Mouse (Mus musculus): ENCODE data around the gene Alx3. TPM values are rescaled to one million over a fixed set of nuclear protein-coding genes. Genes with fewer than 3 reads are reported as not detected.

Alx3 gene
- 0.28 TPM in 1 of 2 replicates, not detected in the other for polyA plus RNA-seq (2015; fragmentation: Nextera tagmentation; extraction: Ambion mirVana)

- under 1% methylated on average over 14 of the region's 46 CpGs for WGBS
- H3K27ac ChIP-seq (ENCODE audit: low read length), result no peak within 1 kb of the TSS
- peak within 1 kb of the TSS; percentile 40 for H3K4me3 ChIP-seq (ENCODE audit: low read length)
- 0 out of 2 replicates have a peak within 1 kb of the TSS, but pooled peaks have one; percentile 23 for H3K9ac ChIP-seq (ENCODE audit: low read length)
- H3K27me3 ChIP-seq (ENCODE audit: control insufficient read depth, insufficient read depth, low read depth, low read length), result peaks cover 81% of the 10 kb centered on the region
- no peaks in the 10 kb centered on the region for H3K36me3 ChIP-seq (ENCODE audit: control insufficient read depth, insufficient read depth, low read length)
- H3K9me3 ChIP-seq (ENCODE audit: control insufficient read depth, low read length), result no peaks in the 10 kb centered on the region
- ATAC-seq (ENCODE audit: low read depth), result peak; percentile 51
- H3K4me1 ChIP-seq (replicated peaks; ENCODE audit: control insufficient read depth, insufficient read depth, low read length), result peaks cover 12% of the 10 kb centered on the region; the same call in 1 of the 2 replicates
- peak within 1 kb of the TSS; percentile 58 for H3K4me2 ChIP-seq (ENCODE audit: low read depth, low read length)
These were observed at the start of gene Alx3 for GRCm38 (mm10) chr3:107594662-107595263. Alx3 (plus strand) TSS chr3:107595031.

DNA sequence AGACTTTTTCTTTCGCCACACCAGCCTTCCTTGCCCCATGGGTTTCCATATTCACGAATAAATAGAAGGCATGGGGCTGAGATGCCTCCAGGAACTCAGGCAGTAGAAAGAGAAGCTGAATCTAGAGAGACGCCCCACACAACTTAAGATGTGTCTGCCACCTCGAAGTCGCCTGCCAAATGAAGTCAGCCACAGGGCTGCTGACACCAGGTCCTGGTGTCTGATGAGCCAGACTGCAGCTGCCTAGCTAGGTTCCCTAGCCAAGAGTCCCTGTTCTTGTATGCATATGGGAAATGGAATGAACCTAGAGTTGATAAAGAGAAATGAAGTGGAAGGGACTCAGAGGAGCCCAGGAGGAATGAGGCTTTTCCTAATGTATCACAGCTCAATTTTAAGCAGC, 49.6 kb upstream of the Alx3 start:
- H3K27me3 ChIP-seq (ENCODE audit: control insufficient read depth, insufficient read depth, low read depth, low read length), result no peaks in the 10 kb centered on the region; the same call in 1 of the 2 replicates
- H3K9ac ChIP-seq (ENCODE audit: low read length), result no peak overlapping the region
- 69% methylated on average over 5 of the region's 5 CpGs for WGBS
- no peak overlapping the region for H3K4me3 ChIP-seq (ENCODE audit: low read length)
- no peak for ATAC-seq (ENCODE audit: low read depth)
- no peak overlapping the region for H3K4me2 ChIP-seq (ENCODE audit: low read depth, low read length)
- H3K36me3 ChIP-seq (ENCODE audit: control insufficient read depth, insufficient read depth, low read length), result no peaks in the 10 kb centered on the region
- no peak overlapping the region for H3K27ac ChIP-seq (ENCODE audit: low read length)
- no peaks in the 10 kb centered on the region for H3K4me1 ChIP-seq (replicated peaks; ENCODE audit: control insufficient read depth, insufficient read depth, low read length)
- H3K9me3 ChIP-seq (ENCODE audit: control insufficient read depth, low read length), result no peaks in the 10 kb centered on the region

DNA sequence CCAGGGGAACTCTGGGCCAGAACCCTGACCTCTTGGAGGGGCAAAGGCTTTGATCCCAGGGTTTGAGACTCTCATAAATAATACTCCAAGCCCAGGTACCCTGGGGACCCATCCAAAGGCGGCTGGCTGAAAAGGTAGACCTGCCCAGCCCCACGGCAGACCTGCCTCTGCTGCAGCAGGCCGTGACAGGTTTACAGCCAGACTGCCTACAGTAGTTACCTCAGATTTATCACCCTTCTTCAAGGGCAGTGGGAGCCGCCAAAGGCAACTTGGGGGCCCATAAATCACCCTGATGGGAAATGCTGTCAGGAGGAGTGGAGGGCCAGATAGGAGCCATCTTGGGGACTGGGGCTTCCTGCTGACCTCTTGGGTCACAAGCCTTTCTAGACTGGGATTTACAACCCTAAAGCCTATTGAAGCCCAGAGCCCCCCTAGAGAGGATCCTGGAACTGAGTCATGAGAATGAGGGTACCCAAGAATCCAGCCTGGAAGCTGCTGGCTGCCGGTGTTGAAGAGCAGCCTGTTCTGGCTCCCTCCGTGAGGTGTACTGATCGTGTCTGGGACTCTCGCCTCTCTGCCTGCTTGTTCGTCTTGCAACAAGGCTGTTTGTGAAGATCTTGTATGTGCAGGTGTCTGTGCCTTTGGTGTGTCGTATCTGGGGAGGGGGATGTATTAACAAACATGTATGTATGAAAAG, 49.0 kb upstream of the Alx3 start:
- H3K27me3 ChIP-seq (ENCODE audit: control insufficient read depth, insufficient read depth, low read depth, low read length), result no peaks in the 10 kb centered on the region; the same call in 1 of the 2 replicates
- H3K4me3 ChIP-seq (ENCODE audit: low read length), result no peak overlapping the region
- ATAC-seq (ENCODE audit: low read depth), result no peak
- WGBS, result 60% methylated on average over 10 of the region's 10 CpGs
- H3K9ac ChIP-seq (ENCODE audit: low read length), result no peak overlapping the region
- no peak overlapping the region for H3K27ac ChIP-seq (ENCODE audit: low read length)
- H3K4me2 ChIP-seq (ENCODE audit: low read depth, low read length), result no peak overlapping the region
- no peaks in the 10 kb centered on the region for H3K36me3 ChIP-seq (ENCODE audit: control insufficient read depth, insufficient read depth, low read length)
- no peaks in the 10 kb centered on the region for H3K4me1 ChIP-seq (replicated peaks; ENCODE audit: control insufficient read depth, insufficient read depth, low read length)
- H3K9me3 ChIP-seq (ENCODE audit: control insufficient read depth, low read length), result no peaks in the 10 kb centered on the region

DNA sequence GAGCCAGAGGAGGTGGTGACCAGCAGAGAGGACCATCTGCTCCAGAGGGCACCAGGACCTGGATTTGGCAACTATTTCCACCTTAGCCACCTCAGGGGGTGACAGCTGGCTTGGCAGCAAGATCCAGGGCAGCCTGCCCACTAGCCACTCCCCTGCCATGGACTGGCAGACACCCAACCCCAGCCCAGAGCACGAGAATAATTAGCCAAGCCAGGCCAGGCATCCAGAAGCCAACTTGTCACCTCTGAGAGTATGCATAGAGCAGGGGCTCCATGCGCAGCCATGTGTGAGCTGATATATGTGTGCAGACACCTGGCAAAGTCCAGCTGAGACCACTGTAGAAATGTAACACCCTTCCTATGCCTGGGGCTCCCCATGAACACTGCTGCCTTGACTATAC, 47.9 kb upstream of the Alx3 start:
- no peak overlapping the region for H3K4me3 ChIP-seq (ENCODE audit: low read length)
- H3K9me3 ChIP-seq (ENCODE audit: control insufficient read depth, low read length), result no peaks in the 10 kb centered on the region
- no peaks in the 10 kb centered on the region for H3K36me3 ChIP-seq (ENCODE audit: control insufficient read depth, insufficient read depth, low read length)
- no peak overlapping the region for H3K27ac ChIP-seq (ENCODE audit: low read length)
- H3K4me2 ChIP-seq (ENCODE audit: low read depth, low read length), result no peak overlapping the region
- no peaks in the 10 kb centered on the region for H3K27me3 ChIP-seq (ENCODE audit: control insufficient read depth, insufficient read depth, low read depth, low read length)
- WGBS, result 42% methylated on average over 2 of the region's 2 CpGs
- ATAC-seq (ENCODE audit: low read depth), result no peak
- no peaks in the 10 kb centered on the region for H3K4me1 ChIP-seq (replicated peaks; ENCODE audit: control insufficient read depth, insufficient read depth, low read length)
- H3K9ac ChIP-seq (ENCODE audit: low read length), result no peak overlapping the region

DNA sequence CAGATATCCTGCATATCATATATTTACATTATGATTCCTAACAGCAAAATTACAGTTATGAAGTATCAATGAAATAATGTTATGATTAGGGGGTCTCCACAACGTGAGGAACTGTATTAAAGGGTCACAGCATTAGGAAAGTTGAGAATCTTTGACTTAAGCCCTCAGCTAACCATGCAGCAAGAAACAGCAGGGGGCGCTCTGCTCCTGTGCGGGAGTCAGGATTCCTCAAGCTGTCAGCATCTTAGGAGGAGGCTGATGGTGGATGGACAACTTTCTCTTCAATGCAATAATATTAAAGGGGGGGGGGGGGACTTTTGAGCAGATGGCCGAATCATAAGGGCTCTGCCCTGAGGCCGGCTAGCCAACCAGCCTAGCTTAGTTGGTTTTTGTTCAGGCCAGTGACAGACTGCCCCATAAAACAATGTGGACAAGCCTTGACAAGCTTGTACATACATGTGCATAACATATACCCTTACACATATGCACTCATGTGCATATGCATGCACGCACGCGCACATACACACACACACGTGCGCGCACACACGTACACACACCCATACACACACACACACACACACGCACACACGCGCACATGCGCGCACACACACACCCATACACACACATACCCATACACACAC, 44.3 kb upstream of the Alx3 start:
- ATAC-seq (ENCODE audit: low read depth), result no peak
- Histone ChIP-seq H3K4me1 (replicated peaks; ENCODE audit: control insufficient read depth, insufficient read depth, low read length) (no peaks in the 10 kb centered on the region), H3K4me3 (ENCODE audit: low read length) (no peak overlapping the region), H3K9me3 (ENCODE audit: control insufficient read depth, low read length) (no peaks in the 10 kb centered on the region), H3K27me3 (ENCODE audit: control insufficient read depth, insufficient read depth, low read depth, low read length) (no peaks in the 10 kb centered on the region), H3K4me2 (ENCODE audit: low read depth, low read length) (no peak overlapping the region), H3K36me3 (ENCODE audit: control insufficient read depth, insufficient read depth, low read length) (no peaks in the 10 kb centered on the region), H3K9ac (ENCODE audit: low read length) (no peak overlapping the region), H3K27ac (ENCODE audit: low read length) (no peak overlapping the region)
- WGBS, result 74% methylated on average over 17 of the region's 17 CpGs

DNA sequence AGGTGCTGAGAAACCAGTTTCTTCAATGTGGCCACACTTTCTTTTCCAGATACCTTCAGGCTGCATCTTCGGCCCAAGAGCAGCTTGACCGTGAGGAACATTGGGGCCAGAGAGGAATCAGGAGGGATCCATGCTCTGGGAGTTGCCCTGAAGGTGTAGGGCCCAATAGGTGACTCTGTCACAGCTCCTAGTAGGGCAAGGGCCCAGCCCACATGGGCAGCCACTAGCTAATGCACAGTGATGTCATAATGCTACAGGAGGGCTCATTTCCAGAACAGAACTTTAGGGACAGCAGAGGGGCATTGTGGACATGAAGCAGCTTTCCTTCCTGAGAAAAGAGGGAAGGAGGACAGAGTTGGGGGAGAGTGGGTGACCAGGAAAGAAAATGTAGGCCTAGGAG, 40.0 kb upstream of the Alx3 start, which contains the start of gene Ubl4b:
TSS of gene Ubl4b (minus strand) at position 232 of the 400 bp plus-strand sequence.
- no peaks in the 10 kb centered on the region for H3K36me3 ChIP-seq (ENCODE audit: control insufficient read depth, insufficient read depth, low read length)
- no peaks in the 10 kb centered on the region for H3K27me3 ChIP-seq (ENCODE audit: control insufficient read depth, insufficient read depth, low read depth, low read length)
- 75% methylated on average over 2 of the region's 2 CpGs for WGBS
- no peak for ATAC-seq (ENCODE audit: low read depth)
- no peak within 1 kb of the TSS for H3K27ac ChIP-seq (ENCODE audit: low read length)
- no peaks in the 10 kb centered on the region for H3K9me3 ChIP-seq (ENCODE audit: control insufficient read depth, low read length)
- H3K4me1 ChIP-seq (replicated peaks; ENCODE audit: control insufficient read depth, insufficient read depth, low read length), result no peaks in the 10 kb centered on the region
- H3K4me3 ChIP-seq (ENCODE audit: low read length), result no peak within 1 kb of the TSS
- no peak within 1 kb of the TSS for H3K9ac ChIP-seq (ENCODE audit: low read length)
- H3K4me2 ChIP-seq (ENCODE audit: low read depth, low read length), result no peak within 1 kb of the TSS

- no peak overlapping the region for H3K4me2 ChIP-seq (ENCODE audit: low read depth, low read length)
- peak; percentile 65 for ATAC-seq (ENCODE audit: low read depth)
- H3K27me3 ChIP-seq (ENCODE audit: control insufficient read depth, insufficient read depth, low read depth, low read length), result no peaks in the 10 kb centered on the region
- H3K27ac ChIP-seq (ENCODE audit: low read length), result no peak overlapping the region
- whole genome bisulfite sequencing, result 21% methylated on average over 3 of the region's 3 CpGs
- no peaks in the 10 kb centered on the region for H3K36me3 ChIP-seq (ENCODE audit: control insufficient read depth, insufficient read depth, low read length)
- H3K9me3 ChIP-seq (ENCODE audit: control insufficient read depth, low read length), result no peaks in the 10 kb centered on the region
- H3K4me3 ChIP-seq (ENCODE audit: low read length), result no peak overlapping the region
- H3K9ac ChIP-seq (ENCODE audit: low read length), result no peak overlapping the region
- H3K4me1 ChIP-seq (replicated peaks; ENCODE audit: control insufficient read depth, insufficient read depth, low read length), result no peaks in the 10 kb centered on the region
These were observed 36.1 kb upstream of the Alx3 start for GRCm38 (mm10) chr3:107558740-107559139.

- H3K27ac ChIP-seq (ENCODE audit: low read length), result no peak overlapping the region
- no peaks in the 10 kb centered on the region for H3K4me1 ChIP-seq (replicated peaks; ENCODE audit: control insufficient read depth, insufficient read depth, low read length)
- ATAC-seq (ENCODE audit: low read depth), result peak; percentile 90
- H3K36me3 ChIP-seq (ENCODE audit: control insufficient read depth, insufficient read depth, low read length), result no peaks in the 10 kb centered on the region
- no peak overlapping the region for H3K4me3 ChIP-seq (ENCODE audit: low read length)
- no peak overlapping the region for H3K9ac ChIP-seq (ENCODE audit: low read length)
- no peak overlapping the region for H3K4me2 ChIP-seq (ENCODE audit: low read depth, low read length)
- no peaks in the 10 kb centered on the region for H3K27me3 ChIP-seq (ENCODE audit: control insufficient read depth, insufficient read depth, low read depth, low read length)
- H3K9me3 ChIP-seq (ENCODE audit: control insufficient read depth, low read length), result no peaks in the 10 kb centered on the region
- 5% methylated on average over 3 of the region's 3 CpGs for WGBS
These were observed 35.6 kb upstream of the Alx3 start for GRCm38 (mm10) chr3:107559183-107559582.

DNA sequence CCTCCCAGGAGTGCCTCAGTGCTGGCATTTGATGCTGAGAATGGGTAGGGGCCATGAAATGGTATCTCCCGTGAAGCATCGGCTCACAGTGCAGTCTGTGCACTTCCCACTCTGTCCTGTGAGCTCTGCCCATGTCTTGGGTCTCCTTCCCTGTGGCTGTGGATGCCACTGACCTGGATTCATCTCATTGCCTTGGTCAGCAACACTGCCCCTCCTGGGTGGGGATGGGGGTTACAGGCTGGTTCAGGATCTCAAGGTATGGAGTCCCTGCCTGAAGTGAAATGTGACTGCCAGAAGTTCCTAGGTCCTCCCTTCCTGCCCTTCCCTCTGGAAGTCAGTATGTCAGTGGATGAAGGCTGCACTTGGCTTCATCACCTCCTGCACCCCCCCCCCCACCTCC, 32.7 kb upstream of the Alx3 start:
- H3K27ac ChIP-seq (ENCODE audit: low read length), result no peak overlapping the region
- no peaks in the 10 kb centered on the region for H3K27me3 ChIP-seq (ENCODE audit: control insufficient read depth, insufficient read depth, low read depth, low read length)
- no peak for ATAC-seq (ENCODE audit: low read depth)
- 71% methylated on average over 2 of the region's 2 CpGs for WGBS
- no peak overlapping the region for H3K4me2 ChIP-seq (ENCODE audit: low read depth, low read length)
- H3K9me3 ChIP-seq (ENCODE audit: control insufficient read depth, low read length), result no peaks in the 10 kb centered on the region
- H3K4me3 ChIP-seq (ENCODE audit: low read length), result no peak overlapping the region
- no peaks in the 10 kb centered on the region for H3K4me1 ChIP-seq (replicated peaks; ENCODE audit: control insufficient read depth, insufficient read depth, low read length)
- H3K36me3 ChIP-seq (ENCODE audit: control insufficient read depth, insufficient read depth, low read length), result no peaks in the 10 kb centered on the region
- no peak overlapping the region for H3K9ac ChIP-seq (ENCODE audit: low read length)
